Mouse (Mus musculus): ENCODE data around the gene Camkmt. TPM values are rescaled to one million over a fixed set of nuclear protein-coding genes. Genes with fewer than 3 reads are reported as not detected.
A peak's percentile ranks its signal among the peaks of the same experiment; 100 is the strongest.

The Camkmt gene
- polyA plus RNA-seq, 1 experiment from 2014 or later, result 15.1 TPM

DNA sequence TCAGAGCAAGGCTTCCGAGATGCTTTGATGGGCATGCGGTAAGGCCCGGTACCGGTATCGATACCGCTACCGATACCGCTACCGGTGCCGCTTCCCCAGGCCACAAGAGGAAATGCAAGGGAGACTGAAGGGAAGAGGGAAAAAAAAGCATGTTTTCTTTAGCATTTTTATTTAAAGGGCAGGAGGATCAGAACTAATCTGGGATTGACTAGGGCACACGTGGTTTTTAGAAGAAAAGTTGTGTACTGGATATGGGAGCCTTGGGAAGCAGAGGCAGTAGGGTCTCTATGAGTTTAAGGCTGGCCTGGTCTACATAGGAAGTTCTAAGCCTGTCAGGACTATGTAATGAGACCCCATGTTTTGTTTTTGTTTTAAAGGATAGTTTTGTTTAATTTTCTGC is 167.0 kb downstream of the Camkmt start:
- H3K36me3 ChIP-seq, result no peaks in the 10 kb centered on the region
- no peaks in the 10 kb centered on the region for H3K27me3 ChIP-seq
- no peak overlapping the region for H3K4me3 ChIP-seq
- 34% methylated on average over 11 of the region's 11 CpGs for WGBS
- H3K4me1 ChIP-seq, result peaks cover 10% of the 10 kb centered on the region; the same call in 1 of the 2 replicates
- no peaks in the 10 kb centered on the region for H3K9me3 ChIP-seq
- ATAC-seq (ENCODE audit: insufficient number of reproducible peaks, insufficient read depth, low FRiP score, low TSS enrichment), result no peak
- no peak overlapping the region for H3K27ac ChIP-seq
- H3K9ac ChIP-seq, result no peak overlapping the region
- peak overlapping the region; percentile 23; the same call in 1 of the 2 replicates for H3K4me2 ChIP-seq (replicated peaks)

DNA sequence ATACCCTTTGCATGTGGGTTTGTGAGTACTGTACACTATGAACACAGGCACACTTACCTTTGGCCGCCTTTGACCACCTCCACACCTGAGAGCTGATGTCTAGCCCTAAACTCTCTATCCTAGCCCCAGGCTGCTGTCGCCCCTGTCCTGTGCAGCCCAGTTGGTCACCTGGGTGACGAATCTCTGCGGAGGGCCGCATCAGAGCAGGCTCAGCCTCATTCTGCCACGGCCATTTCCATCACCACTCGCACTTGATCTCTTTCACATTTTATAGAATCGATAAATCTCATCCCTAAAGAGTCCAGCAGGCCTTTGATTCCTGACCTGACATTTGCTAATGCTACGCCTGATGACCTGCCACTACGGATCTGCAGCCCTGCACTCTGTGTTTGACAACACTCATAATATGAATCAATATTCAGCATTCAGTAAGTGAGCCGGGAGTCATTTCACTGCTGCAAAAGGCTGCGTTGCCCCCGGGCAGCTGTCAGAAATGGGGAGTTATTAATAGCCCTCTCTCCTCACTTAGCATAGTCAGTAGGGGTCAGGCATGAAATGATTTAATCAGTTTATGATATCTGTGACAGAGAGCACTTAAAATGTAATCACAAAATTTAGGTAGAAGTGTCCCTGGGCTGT is 168.5 kb downstream of the Camkmt start:
- no peak overlapping the region for H3K4me2 ChIP-seq (replicated peaks)
- no peaks in the 10 kb centered on the region for H3K9me3 ChIP-seq
- H3K9ac ChIP-seq, result no peak overlapping the region
- no peak overlapping the region for H3K27ac ChIP-seq
- H3K4me3 ChIP-seq, result no peak overlapping the region
- H3K4me1 ChIP-seq, result peaks cover 10% of the 10 kb centered on the region; the same call in 1 of the 2 replicates
- no peak for ATAC-seq (ENCODE audit: insufficient number of reproducible peaks, insufficient read depth, low FRiP score, low TSS enrichment)
- no peaks in the 10 kb centered on the region for H3K27me3 ChIP-seq
- no peaks in the 10 kb centered on the region for H3K36me3 ChIP-seq
- 79% methylated on average over 13 of the region's 13 CpGs for WGBS

DNA sequence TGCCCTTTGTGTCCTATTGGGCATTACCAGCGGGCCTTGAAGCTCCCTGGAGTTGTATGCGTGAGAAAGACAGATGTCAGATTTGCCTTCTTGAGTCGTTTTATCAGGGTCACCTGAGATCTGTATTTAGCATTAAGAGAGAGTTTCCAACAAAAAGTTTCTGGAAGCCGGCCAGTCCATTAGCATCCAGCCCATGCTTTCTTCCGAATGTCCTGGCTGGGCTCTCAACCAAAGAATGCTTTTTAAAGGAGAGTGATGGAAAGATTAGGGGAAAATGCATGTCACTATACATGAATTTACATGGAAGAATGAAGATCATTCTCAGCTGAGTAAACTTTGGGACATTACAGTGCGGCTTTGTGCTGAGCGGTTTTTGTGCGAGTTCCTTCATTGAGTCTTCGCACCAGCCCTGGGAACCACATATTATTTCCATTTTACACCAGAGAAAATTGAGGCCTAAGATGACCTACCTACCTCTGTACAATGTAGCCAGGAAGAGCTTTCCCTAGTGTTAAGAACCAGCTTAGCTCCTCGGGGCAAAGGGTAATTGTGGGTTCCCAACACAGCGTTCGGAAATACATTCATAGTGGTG is 176.6 kb downstream of the Camkmt start:
- H3K27ac ChIP-seq, result no peak overlapping the region
- no peak overlapping the region for H3K4me2 ChIP-seq (replicated peaks)
- no peaks in the 10 kb centered on the region for H3K9me3 ChIP-seq
- peaks cover 11% of the 10 kb centered on the region; the same call in 1 of the 2 replicates for H3K4me1 ChIP-seq
- H3K36me3 ChIP-seq, result no peaks in the 10 kb centered on the region
- 67% methylated on average over 12 of the region's 12 CpGs for WGBS
- ATAC-seq (ENCODE audit: insufficient number of reproducible peaks, insufficient read depth, low FRiP score, low TSS enrichment), result no peak
- H3K9ac ChIP-seq, result no peak overlapping the region
- no peak overlapping the region for H3K4me3 ChIP-seq
- H3K27me3 ChIP-seq, result no peaks in the 10 kb centered on the region

DNA sequence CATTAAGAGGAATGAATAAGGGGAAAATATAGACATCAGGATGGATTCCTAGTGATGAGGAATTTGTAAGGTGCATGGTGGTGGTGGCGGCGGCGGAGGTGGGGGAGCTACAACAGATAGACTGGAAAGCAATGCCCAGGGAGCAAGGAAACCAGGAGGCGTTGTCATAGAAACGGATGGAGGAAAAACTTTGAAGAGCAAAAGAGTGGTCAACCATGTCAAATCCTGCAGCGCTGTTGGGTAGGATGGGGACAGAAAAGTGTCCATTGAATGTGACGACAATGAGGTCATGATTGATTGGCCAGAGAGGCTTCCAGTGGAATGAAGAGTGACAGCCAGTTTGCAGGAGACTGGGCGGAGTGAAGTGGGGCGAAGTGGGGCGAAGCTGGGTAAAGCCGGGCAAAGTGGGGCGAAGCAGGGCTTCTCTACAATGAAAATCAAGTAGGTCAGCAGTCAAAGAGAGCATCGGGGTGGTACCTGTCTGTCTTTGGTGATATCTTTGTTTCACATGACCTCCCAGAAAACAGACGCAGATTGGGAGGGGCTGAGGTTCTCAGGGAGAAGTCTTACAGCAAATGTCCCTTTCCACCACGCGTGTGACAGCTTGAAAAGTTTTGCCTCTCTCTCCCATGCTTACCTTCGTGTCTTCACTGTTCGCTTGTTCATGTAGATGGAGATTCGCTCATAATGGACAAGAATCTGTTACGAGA is 181.3 kb downstream of the Camkmt start:
- H3K4me2 ChIP-seq (replicated peaks), result no peak overlapping the region
- no peak overlapping the region for H3K4me3 ChIP-seq
- WGBS, result 84% methylated on average over 20 of the region's 20 CpGs
- H3K9ac ChIP-seq, result no peak overlapping the region
- no peak for ATAC-seq (ENCODE audit: insufficient number of reproducible peaks, insufficient read depth, low FRiP score, low TSS enrichment)
- H3K4me1 ChIP-seq, result 0 out of 2 replicates have a peak, but pooled peaks cover 4% of the 10 kb centered on the region
- H3K9me3 ChIP-seq, result no peaks in the 10 kb centered on the region
- H3K36me3 ChIP-seq, result no peaks in the 10 kb centered on the region
- H3K27me3 ChIP-seq, result no peaks in the 10 kb centered on the region
- H3K27ac ChIP-seq, result no peak overlapping the region

DNA sequence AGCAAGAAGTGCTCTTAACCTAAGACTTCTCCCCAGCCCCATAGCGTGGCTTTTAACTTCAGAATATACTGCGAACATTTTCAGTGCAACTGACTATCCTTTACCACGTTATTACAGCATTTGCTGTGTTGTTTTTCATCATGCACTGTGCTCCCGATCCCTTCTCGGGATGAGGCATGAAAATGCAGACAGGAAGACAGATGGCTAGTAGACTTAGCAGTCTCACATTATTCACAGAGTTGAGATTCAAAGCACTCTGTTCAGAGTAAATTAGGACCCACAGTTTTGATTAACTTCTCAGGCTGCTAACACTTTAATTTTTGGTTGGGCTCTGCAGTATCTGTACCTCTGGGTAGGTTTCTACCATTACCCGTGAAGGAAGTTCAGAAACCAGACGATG is 189.4 kb downstream of the Camkmt start:
- WGBS, result 83% methylated on average over 7 of the region's 7 CpGs
- H3K9me3 ChIP-seq, result no peaks in the 10 kb centered on the region
- H3K4me1 ChIP-seq, result no peaks in the 10 kb centered on the region
- ATAC-seq (ENCODE audit: insufficient number of reproducible peaks, insufficient read depth, low FRiP score, low TSS enrichment), result no peak
- H3K4me2 ChIP-seq (replicated peaks), result no peak overlapping the region
- H3K27ac ChIP-seq, result no peak overlapping the region
- no peak overlapping the region for H3K9ac ChIP-seq
- no peak overlapping the region for H3K4me3 ChIP-seq
- H3K27me3 ChIP-seq, result no peaks in the 10 kb centered on the region
- H3K36me3 ChIP-seq, result no peaks in the 10 kb centered on the region

DNA sequence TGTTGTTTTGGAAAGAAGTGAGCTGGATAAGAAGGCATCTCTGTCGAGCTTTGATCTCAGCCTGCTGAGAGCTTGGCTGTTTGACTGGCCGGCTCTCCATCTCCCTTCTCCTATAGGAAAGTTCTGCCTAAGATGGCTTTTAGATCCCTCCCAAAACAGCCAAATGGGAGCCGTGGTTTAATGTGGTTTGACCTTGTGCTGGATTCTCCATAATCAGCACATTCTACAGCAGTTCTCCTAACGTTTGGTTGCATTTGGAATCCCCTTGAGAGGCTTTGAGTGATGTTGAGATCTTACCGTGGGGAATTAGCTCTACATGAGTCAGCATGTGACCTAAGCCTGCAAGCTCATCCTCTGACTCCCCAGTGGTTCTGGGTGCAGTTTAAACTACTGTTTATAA is 192.1 kb downstream of the Camkmt start:
- Histone ChIP-seq H3K4me3 (no peak overlapping the region), H3K9ac (no peak overlapping the region), H3K9me3 (no peaks in the 10 kb centered on the region), H3K4me2 (replicated peaks) (no peak overlapping the region), H3K27ac (no peak overlapping the region), H3K4me1 (no peaks in the 10 kb centered on the region), H3K27me3 (no peaks in the 10 kb centered on the region), H3K36me3 (no peaks in the 10 kb centered on the region)
- ATAC-seq (ENCODE audit: insufficient number of reproducible peaks, insufficient read depth, low FRiP score, low TSS enrichment), result no peak
- 74% methylated on average over 5 of the region's 5 CpGs for WGBS

DNA sequence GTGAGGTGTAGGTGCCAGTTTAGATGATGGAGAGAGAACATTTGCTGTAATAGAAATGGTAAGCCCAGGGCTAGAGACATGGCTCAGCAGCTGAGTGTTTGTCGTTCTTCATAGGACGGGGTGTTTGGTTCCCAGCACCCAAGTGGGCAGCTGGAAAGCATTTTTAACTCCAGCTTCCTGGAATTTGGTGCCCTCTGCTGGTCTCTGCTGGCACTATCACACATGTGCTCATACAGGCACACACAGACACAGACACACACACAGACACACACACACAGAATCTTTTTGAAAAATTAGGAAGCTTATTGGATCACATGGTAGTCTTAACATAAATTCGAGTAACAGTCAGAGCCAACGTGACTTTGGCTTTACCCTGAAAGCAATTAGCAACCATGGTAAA is 200.8 kb downstream of the Camkmt start:
- Histone ChIP-seq H3K27ac (no peak overlapping the region), H3K9me3 (0 out of 2 replicates have a peak, but pooled peaks cover 4% of the 10 kb centered on the region), H3K4me2 (replicated peaks) (no peak overlapping the region), H3K27me3 (no peaks in the 10 kb centered on the region), H3K4me1 (0 out of 2 replicates have a peak, but pooled peaks cover 2% of the 10 kb centered on the region), H3K36me3 (no peaks in the 10 kb centered on the region), H3K9ac (no peak overlapping the region), H3K4me3 (no peak overlapping the region)
- WGBS, result 91% methylated on average over 4 of the region's 4 CpGs
- ATAC-seq (ENCODE audit: insufficient number of reproducible peaks, insufficient read depth, low FRiP score, low TSS enrichment), result no peak

DNA sequence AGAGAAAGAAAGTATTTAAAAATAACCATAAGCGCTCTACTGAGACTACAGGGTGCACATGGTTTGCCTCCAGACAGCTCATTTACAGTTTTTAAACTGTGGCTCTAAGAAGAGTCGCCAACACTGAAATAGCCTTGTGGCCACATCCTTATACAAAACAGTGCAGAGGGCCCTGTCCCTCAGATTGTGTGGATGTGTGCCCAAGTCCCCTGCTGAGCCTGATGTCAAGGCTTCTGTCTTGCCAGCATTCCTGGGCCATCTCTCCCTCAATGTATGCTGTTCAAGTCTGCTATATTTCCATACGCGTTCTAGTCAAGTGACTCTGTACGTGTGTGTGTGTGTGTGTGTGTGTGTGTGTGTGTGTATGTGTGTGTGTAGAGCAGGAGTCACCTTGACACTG is 201.2 kb downstream of the Camkmt start:
- H3K4me1 ChIP-seq, result 0 out of 2 replicates have a peak, but pooled peaks cover 2% of the 10 kb centered on the region
- 92% methylated on average over 5 of the region's 5 CpGs for WGBS
- ATAC-seq (ENCODE audit: insufficient number of reproducible peaks, insufficient read depth, low FRiP score, low TSS enrichment), result no peak

DNA sequence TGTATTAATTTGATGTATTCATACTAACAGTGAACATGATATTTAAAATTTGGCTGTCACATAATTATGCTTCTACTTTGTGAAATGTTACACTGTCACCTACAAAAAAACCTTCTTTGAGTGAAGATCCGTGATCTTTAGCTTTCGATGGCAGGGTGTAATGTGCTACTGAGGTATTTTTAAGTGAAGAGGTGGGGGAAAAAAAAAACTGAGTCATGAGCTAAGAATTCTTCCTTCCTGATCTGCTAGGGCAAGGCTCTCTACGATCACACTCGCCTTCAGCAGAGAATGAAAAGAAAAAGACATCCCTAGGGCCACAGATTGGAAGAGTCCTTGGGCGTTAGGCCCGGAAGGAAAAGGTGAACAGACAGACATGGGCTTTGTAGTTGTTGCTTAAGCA is 201.9 kb downstream of the Camkmt start:
- 0 out of 2 replicates have a peak, but pooled peaks cover 4% of the 10 kb centered on the region for H3K9me3 ChIP-seq
- no peak overlapping the region for H3K9ac ChIP-seq
- no peaks in the 10 kb centered on the region for H3K27me3 ChIP-seq
- no peak overlapping the region for H3K4me3 ChIP-seq
- no peak overlapping the region for H3K4me2 ChIP-seq (replicated peaks)
- H3K36me3 ChIP-seq, result no peaks in the 10 kb centered on the region
- 77% methylated on average over 6 of the region's 6 CpGs for WGBS
- H3K27ac ChIP-seq, result no peak overlapping the region
- no peak for ATAC-seq (ENCODE audit: insufficient number of reproducible peaks, insufficient read depth, low FRiP score, low TSS enrichment)
- 0 out of 2 replicates have a peak, but pooled peaks cover 2% of the 10 kb centered on the region for H3K4me1 ChIP-seq

More for the DNA sequence above, 201.2 kb downstream of the Camkmt start:
- no peaks in the 10 kb centered on the region for H3K36me3 ChIP-seq
- H3K4me3 ChIP-seq, result no peak overlapping the region
- 0 out of 2 replicates have a peak, but pooled peaks cover 4% of the 10 kb centered on the region for H3K9me3 ChIP-seq
- H3K9ac ChIP-seq, result no peak overlapping the region
- no peaks in the 10 kb centered on the region for H3K27me3 ChIP-seq
- H3K4me2 ChIP-seq (replicated peaks), result no peak overlapping the region
- H3K27ac ChIP-seq, result no peak overlapping the region

DNA sequence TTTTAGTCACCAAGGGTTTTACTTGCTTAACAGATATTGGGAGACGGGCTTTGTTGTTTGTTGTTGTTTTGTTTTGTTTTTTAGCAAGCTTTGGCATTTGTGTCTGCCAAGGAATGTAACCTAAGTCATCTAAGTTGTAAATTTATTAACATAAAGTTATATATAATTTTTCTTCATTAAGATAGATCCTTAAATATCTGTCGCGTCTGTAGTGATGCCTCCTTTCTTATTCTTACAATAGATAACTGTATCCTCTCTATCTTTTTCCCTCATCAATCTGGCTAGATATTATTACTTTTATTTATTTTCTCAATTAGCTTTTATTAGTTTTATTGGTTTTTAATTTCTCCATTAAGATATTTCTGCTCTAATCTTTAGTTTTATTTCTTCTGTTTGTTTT is 213.3 kb downstream of the Camkmt start:
- H3K9ac ChIP-seq, result no peak overlapping the region
- H3K36me3 ChIP-seq, result no peaks in the 10 kb centered on the region
- H3K4me3 ChIP-seq, result no peak overlapping the region
- no peak for ATAC-seq (ENCODE audit: insufficient number of reproducible peaks, insufficient read depth, low FRiP score, low TSS enrichment)
- H3K27me3 ChIP-seq, result no peaks in the 10 kb centered on the region
- H3K9me3 ChIP-seq, result 0 out of 2 replicates have a peak, but pooled peaks cover 2% of the 10 kb centered on the region
- H3K4me2 ChIP-seq (replicated peaks), result no peak overlapping the region
- no peaks in the 10 kb centered on the region for H3K4me1 ChIP-seq
- H3K27ac ChIP-seq, result no peak overlapping the region
- WGBS, result 96% methylated on average over 3 of the region's 3 CpGs

DNA sequence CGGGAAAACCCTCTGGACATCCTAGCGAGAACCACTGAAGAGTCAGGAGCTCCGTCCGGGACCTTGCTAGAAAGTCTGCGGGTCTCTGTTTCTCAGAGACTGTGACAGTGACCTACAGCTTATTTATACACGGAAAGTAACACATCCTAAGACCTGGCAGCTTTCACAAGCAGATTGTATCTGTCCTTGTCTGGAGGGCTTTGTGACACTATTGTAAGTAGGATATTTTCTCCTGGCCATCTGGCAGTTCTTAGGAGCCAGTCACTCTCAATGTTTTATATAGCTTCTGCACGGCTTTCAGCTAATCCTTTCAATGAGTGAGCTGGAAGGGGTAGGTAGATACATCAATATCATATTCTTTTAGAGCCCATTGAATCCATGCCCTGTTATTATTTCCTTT is 218.2 kb downstream of the Camkmt start:
- Histone ChIP-seq H3K9me3 (no peaks in the 10 kb centered on the region), H3K4me1 (no peaks in the 10 kb centered on the region), H3K27me3 (no peaks in the 10 kb centered on the region), H3K27ac (no peak overlapping the region), H3K36me3 (no peaks in the 10 kb centered on the region), H3K9ac (no peak overlapping the region), H3K4me3 (no peak overlapping the region), H3K4me2 (replicated peaks) (no peak overlapping the region)
- 88% methylated on average over 7 of the region's 7 CpGs for WGBS
- ATAC-seq (ENCODE audit: insufficient number of reproducible peaks, insufficient read depth, low FRiP score, low TSS enrichment), result no peak

DNA sequence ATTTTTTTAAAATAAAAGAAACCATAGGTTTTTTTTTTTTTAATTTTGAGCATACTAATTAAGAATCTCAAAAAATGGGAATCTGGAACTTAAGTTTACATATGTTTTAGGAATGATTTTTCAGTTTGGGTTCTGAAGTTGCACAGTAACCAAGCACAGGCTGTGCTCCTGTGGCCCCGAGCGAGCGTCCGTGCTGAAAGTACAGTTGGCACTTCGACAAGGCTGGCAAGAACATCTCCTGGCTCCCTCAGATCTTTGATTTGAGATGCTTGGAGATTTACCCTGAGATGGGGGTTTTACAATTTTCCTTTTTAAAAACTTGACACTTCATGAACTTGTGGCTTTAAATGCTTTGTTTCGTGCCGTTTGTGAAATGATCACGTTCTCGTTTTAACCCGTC is 218.7 kb downstream of the Camkmt start:
- Histone ChIP-seq H3K4me2 (replicated peaks) (no peak overlapping the region), H3K9me3 (no peaks in the 10 kb centered on the region), H3K27me3 (no peaks in the 10 kb centered on the region), H3K36me3 (no peaks in the 10 kb centered on the region), H3K4me3 (no peak overlapping the region), H3K9ac (no peak overlapping the region), H3K4me1 (no peaks in the 10 kb centered on the region), H3K27ac (no peak overlapping the region)
- WGBS, result 89% methylated on average over 10 of the region's 10 CpGs
- ATAC-seq (ENCODE audit: insufficient number of reproducible peaks, insufficient read depth, low FRiP score, low TSS enrichment), result no peak

Data from embryonic facial prominence, embryonic 12.5 days (tissue).